Mouse (Mus musculus) hindbrain, postnatal 0 days (tissue): ENCODE results near the gene Nsf. TPM values are rescaled to one million over a fixed set of nuclear protein-coding genes. Genes with fewer than 3 reads are reported as not detected.

Source experiments
- ATAC-seq: fragments of 200-750 bp; cut with Nextera tagmentation; 2 replicates; pipeline ENCODE4 v1.8.0; 2017; ENCODE audit warnings: mild to moderate bottlenecking, moderate TSS enrichment, moderate library complexity
- DNase-seq: peaks from one replicate; pipeline ENCODE4 v3.0.0-alpha.2; 2015; ENCODE audit warnings: low spot score
- H3K27ac ChIP-seq: fragments of 300-500 bp; sonication (generic); 2 replicates; pipeline ENCODE4 v1.5.1; 2014; ENCODE audit warnings: mild to moderate bottlenecking
- H3K27me3 ChIP-seq: fragments of 300-500 bp; sonication (generic); 2 replicates; pipeline ENCODE4 v1.6.1; 2014; ENCODE audit warnings: low read length, mixed read lengths; ENCODE audit not compliant: insufficient read depth
- H3K36me3 ChIP-seq: fragments of 300-500 bp; sonication (generic); 2 replicates; pipeline ENCODE4 v1.6.1; 2014; ENCODE audit warnings: low read length, mixed read lengths; ENCODE audit not compliant: insufficient read depth
- H3K4me1 ChIP-seq: fragments of 300-500 bp; sonication (generic); 2 replicates; pipeline ENCODE4 v1.6.1; 2014; ENCODE audit warnings: antibody characterized with exemption, low read length, mixed read lengths; ENCODE audit not compliant: insufficient read depth
- H3K4me2 ChIP-seq: fragments of 300-500 bp; sonication (generic); 2 replicates; pipeline ENCODE4 v1.6.1; 2014; ENCODE audit warnings: low read depth, mild to moderate bottlenecking, low read length, moderate library complexity, mixed read lengths
- H3K4me3 ChIP-seq: fragments of 300-500 bp; sonication (generic); 2 replicates; pipeline ENCODE4 v1.5.1; 2014; ENCODE audit warnings: low read length
- H3K9ac ChIP-seq: fragments of 300-500 bp; sonication (generic); replicated peaks from 2 replicates; pipeline ENCODE4 v1.6.1; 2014; ENCODE audit warnings: mild to moderate bottlenecking, low read length, moderate library complexity, mixed read lengths
- H3K9me3 ChIP-seq: fragments of 300-500 bp; sonication (generic); 2 replicates; pipeline ENCODE4 v1.6.1; 2016; ENCODE audit warnings: low read length, mixed read lengths
- CTCF ChIP-seq: IDR thresholded peaks from 2 replicates; pipeline ENCODE4 v1.5.1; 2016; ENCODE audit warnings: antibody characterized with exemption, control low read depth, low read depth
- WGBS: fragments of 180-500 bp; shearing (Covaris S2); extraction: QIAGEN DNeasy Blood & Tissue Kit; methylation state at CpG from one replicate; pipeline ENCODE4 v1.1.7; 2014; 5-methylcytosine and 5-hydroxymethylcytosine counted together
- polyA plus RNA-seq: library from polyadenylated mRNA; unstranded; fragments of >200 nt; fragmentation: Nextera tagmentation; extraction: Ambion mirVana; gene quantifications from 2 replicates; pipeline ENCODE4 v1.2.1, GENCODE M21; 2015
- total RNA-seq: library from RNA; depleted of rRNA; stranded (reverse); fragments of >200 nt; gene quantifications from 2 replicates; pipeline ENCODE4 v1.2.3, GENCODE M21; 2014

The Nsf gene
- total and polyA plus RNA-seq, 2 experiments from 2014 or later, result 143 to 230 TPM

DNA sequence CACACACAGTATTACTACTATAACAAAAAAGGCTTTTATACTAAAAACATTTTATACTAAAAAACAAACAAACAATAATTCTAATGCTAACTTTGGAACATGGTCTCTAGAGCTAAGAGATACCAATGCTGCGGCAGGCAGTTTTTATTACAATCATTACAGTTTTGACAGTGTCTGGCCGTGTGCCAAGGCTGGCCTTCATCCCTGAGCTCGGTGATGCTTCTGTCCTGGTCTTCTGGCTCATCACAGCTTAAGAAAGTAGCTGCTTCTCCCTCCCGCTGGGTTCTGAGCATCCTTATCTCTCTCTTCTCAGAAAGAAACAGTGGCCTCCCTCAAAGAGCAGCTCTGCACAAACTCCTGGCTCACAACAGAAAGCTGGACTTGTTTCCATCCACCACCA, 123.9 kb downstream of the Nsf start:
- peaks cover 10% of the 10 kb centered on the region; the same call in 1 of the 2 replicates for H3K36me3 ChIP-seq
- TF ChIP-seq CTCF, result no peak
- DNase-seq, result no peak
- no peaks in the 10 kb centered on the region for H3K9me3 ChIP-seq
- H3K27ac ChIP-seq, result no peak overlapping the region
- H3K27me3 ChIP-seq, result no peaks in the 10 kb centered on the region
- WGBS, result 68% methylated on average over 4 of the region's 4 CpGs
- no peak overlapping the region for H3K4me2 ChIP-seq
- H3K4me3 ChIP-seq, result no peak overlapping the region
- no peaks in the 10 kb centered on the region for H3K4me1 ChIP-seq
- ATAC-seq, result no peak
- H3K9ac ChIP-seq, result no peak overlapping the region

DNA sequence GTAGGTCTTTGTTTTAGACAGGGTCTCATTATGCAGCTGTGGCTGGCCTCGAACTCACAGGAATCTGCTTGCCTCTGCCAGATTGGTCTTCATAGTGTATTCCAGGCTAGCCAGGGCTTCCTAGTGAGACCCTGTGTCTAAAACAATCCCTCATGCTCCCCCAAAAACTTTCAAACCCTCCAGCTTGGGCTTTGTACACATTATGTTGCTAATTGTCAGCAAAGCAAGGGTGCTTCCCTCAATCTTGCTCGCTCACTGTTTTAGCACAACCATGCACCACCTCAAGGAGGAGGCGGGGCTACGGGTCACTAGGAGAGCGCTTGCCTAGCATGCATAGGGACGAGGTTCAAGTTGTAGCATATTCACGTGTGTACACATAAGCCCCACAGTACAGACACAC, 125.0 kb downstream of the Nsf start:
- peaks cover 18% of the 10 kb centered on the region; the same call in 1 of the 2 replicates for H3K36me3 ChIP-seq
- H3K27ac ChIP-seq, result no peak overlapping the region
- DNase-seq (no peak), ATAC-seq (no peak)
- no peaks in the 10 kb centered on the region for H3K27me3 ChIP-seq
- no peak overlapping the region for H3K4me2 ChIP-seq
- H3K9me3 ChIP-seq, result no peaks in the 10 kb centered on the region
- H3K9ac ChIP-seq, result no peak overlapping the region
- TF ChIP-seq CTCF, result no peak
- H3K4me3 ChIP-seq, result no peak overlapping the region
- no peaks in the 10 kb centered on the region for H3K4me1 ChIP-seq
- WGBS, result 81% methylated on average over 7 of the region's 7 CpGs

DNA sequence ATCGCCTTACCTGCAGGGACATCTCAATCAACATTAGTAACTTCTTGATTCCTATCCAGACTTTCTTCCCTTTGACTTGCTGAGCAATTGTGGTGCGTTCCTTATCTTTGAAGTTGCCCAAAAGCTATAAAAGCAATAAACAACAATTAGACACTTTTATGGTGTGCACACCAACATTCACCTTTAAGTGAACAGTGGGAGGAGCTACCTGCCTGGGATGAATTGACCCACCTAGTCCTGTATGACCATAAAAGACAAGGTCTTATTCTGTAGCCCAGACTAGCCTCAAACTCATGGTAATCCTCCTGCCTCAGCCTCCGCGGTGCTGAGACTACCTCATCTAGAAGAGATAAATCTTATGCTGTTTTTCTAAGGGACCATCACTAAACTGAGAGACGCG, 126.7 kb downstream of the Nsf start:
- Histone ChIP-seq H3K9ac (no peak overlapping the region), H3K4me3 (no peak overlapping the region), H3K4me2 (no peak overlapping the region), H3K36me3 (peaks cover 31% of the 10 kb centered on the region; the same call in 1 of the 2 replicates), H3K4me1 (no peaks in the 10 kb centered on the region), H3K27ac (no peak overlapping the region), H3K9me3 (no peaks in the 10 kb centered on the region), H3K27me3 (no peaks in the 10 kb centered on the region)
- DNase-seq (no peak), ATAC-seq (no peak)
- 96% methylated on average over 6 of the region's 6 CpGs for WGBS
- TF ChIP-seq CTCF, result no peak

DNA sequence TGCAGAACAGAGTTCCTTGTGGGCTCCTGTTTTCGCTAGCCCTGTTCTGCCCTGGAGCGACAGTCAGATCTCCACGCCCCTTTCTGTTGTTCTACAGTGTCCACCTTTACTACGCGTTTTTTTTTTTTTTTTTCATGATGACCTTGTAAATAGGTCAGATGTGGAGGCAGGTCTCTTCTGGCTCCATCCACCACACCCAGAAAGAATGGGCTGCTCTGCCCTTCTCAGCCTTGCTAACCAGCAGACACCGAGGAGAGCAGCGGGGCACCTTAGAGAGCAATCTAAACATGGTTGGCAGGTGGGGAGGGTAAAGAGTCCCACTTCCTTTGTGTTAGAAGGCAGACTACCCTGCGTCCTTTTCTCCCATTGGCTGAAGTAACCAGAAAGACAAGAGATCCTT, 137.1 kb downstream of the Nsf start:
- Histone ChIP-seq H3K9ac (no peak overlapping the region), H3K4me1 (peaks cover 4% of the 10 kb centered on the region; the same call in 1 of the 2 replicates), H3K9me3 (no peaks in the 10 kb centered on the region), H3K27ac (no peak overlapping the region), H3K36me3 (peaks cover 13% of the 10 kb centered on the region), H3K27me3 (no peaks in the 10 kb centered on the region), H3K4me3 (no peak overlapping the region), H3K4me2 (no peak overlapping the region)
- DNase-seq (no peak), ATAC-seq (no peak)
- no peak for TF ChIP-seq CTCF
- 90% methylated on average over 8 of the region's 8 CpGs for WGBS

DNA sequence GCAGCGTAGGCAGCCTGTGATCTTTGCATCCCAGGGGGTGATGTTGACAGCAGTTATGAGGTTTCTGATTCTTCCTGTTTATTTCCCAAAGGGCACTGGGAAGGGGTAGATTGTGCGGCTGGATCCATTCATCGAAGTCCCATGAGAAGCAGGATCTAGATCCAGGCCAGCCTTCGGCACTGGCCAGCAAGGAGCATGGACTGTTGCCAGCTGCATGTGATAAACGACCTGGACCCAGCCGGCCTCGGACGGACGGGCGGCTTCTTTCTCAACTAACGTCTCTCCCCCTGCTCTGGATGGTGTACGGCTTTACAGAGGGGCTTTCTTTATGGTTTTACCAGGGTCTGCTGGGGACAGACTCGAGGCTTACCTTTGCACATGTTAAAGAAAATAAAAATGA, 137.9 kb downstream of the Nsf start:
- H3K36me3 ChIP-seq, result peaks cover 7% of the 10 kb centered on the region
- TF ChIP-seq CTCF, result no peak
- ATAC-seq, result no peak
- H3K9me3 ChIP-seq, result no peaks in the 10 kb centered on the region
- no peak overlapping the region for H3K4me3 ChIP-seq
- H3K4me1 ChIP-seq, result peaks cover 7% of the 10 kb centered on the region; the same call in 1 of the 2 replicates
- H3K27me3 ChIP-seq, result no peaks in the 10 kb centered on the region
- no peak overlapping the region for H3K27ac ChIP-seq
- DNase-seq, result peak; percentile 44
- WGBS, result 32% methylated on average over 13 of the region's 13 CpGs
- no peak overlapping the region for H3K4me2 ChIP-seq
- H3K9ac ChIP-seq, result no peak overlapping the region

DNA sequence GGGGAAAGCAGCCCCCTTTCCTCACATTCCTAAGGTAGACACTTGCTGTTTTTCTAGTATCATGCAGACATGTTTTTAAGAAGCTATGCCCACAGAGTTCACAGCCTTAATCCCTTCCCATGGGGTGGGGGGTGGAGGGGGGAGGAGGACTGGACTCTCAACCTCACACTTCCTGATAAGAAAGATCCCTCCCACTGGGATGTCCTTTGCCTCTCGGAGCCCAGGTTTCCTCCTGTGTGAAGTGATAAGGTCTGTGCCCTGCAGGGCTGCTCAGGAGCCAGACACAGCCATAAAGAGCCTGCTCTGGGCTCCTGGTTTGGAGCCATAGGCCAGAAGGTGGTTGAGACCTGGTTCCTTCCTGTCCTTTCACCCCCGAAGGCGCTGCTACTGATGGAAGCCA, 139.0 kb downstream of the Nsf start:
- H3K9ac ChIP-seq, result no peak overlapping the region
- 47% methylated on average over 3 of the region's 3 CpGs for WGBS

DNA sequence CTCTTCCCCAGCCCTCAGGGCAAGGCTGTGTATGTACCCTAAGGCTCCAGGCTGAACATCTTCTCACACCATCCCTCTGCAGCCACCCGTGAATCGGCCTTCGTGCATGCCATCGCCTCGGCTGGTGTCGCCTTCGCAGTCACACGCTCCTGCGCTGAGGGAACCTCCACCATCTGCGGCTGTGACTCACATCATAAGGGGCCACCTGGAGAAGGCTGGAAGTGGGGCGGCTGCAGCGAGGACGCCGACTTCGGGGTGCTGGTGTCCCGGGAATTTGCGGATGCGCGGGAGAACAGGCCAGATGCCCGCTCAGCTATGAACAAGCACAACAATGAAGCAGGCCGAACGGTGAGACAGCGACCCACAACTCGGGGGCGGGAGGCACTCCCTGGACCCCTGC, 142.6 kb downstream of the Nsf start:
- Histone ChIP-seq H3K27me3 (no peaks in the 10 kb centered on the region), H3K27ac (no peak overlapping the region), H3K9ac (0 out of 2 replicates have a peak overlapping the region, but pooled peaks have one; percentile 29), H3K36me3 (peaks cover 5% of the 10 kb centered on the region; the same call in 1 of the 2 replicates), H3K4me3 (no peak overlapping the region), H3K4me2 (no peak overlapping the region), H3K9me3 (no peaks in the 10 kb centered on the region), H3K4me1 (peaks cover 24% of the 10 kb centered on the region)
- peak; percentile 20 for DNase-seq
- no peak for TF ChIP-seq CTCF
- no peak for ATAC-seq
- 50% methylated on average over 25 of the region's 25 CpGs for WGBS

More for the DNA sequence above, 139.0 kb downstream of the Nsf start:
- H3K4me3 ChIP-seq, result no peak overlapping the region
- TF ChIP-seq CTCF, result no peak
- peaks cover 5% of the 10 kb centered on the region; the same call in 1 of the 2 replicates for H3K36me3 ChIP-seq
- no peak overlapping the region for H3K27ac ChIP-seq
- H3K27me3 ChIP-seq, result no peaks in the 10 kb centered on the region
- H3K4me1 ChIP-seq, result peaks cover 13% of the 10 kb centered on the region; the same call in 1 of the 2 replicates
- DNase-seq (no peak), ATAC-seq (no peak)
- no peak overlapping the region for H3K4me2 ChIP-seq
- no peaks in the 10 kb centered on the region for H3K9me3 ChIP-seq
